Mouse (Mus musculus): Measurements from ENCODE around the gene Vps39. TPM values are rescaled to one million over a fixed set of nuclear protein-coding genes. Genes with fewer than 3 reads are reported as not detected.

The Vps39 gene
- polyA plus RNA-seq, 1 experiment from 2014 or later, result 30.5 TPM

DNA sequence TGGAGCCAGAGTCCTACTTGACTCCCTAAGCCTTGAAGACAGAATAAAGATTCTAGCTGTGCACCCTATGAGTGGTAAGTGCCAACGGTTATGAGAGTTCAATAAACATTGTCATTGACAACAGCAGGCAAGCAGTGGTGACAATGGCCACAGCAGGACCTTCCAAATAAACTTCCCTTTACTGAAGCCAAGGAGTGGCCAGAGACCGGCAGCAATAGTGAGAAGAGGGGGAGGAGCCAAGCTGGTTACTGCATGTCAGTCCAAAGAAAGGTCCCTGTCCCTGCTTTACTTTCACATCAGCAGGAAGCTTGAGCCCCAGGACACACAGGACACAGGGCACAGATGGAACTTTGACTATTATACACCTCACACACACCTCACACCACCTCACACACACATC, 56.8 kb downstream of the Vps39 start:
- POLR2A ChIA-PET, result no interaction called here
- DNase-seq (ENCODE audit: low read depth, low spot score), result no peak
- CTCF ChIA-PET, result interaction anchor here (2.0 kb wide), 1 partner anchor 16 kb away, joined by 6 read pairs; no protein-coding TSS in a partner anchor
- in situ Hi-C loops (cut with MboI; ENCODE audit: low pct_unique_long_range_greater_than_20kb), result no loop called here
- no peak for ATAC-seq
- peaks cover 9% of the 10 kb centered on the region for H3K27me3 ChIP-seq
- TF ChIP-seq CTCF (IDR thresholded peaks at IDR 0.05), result no peak

DNA sequence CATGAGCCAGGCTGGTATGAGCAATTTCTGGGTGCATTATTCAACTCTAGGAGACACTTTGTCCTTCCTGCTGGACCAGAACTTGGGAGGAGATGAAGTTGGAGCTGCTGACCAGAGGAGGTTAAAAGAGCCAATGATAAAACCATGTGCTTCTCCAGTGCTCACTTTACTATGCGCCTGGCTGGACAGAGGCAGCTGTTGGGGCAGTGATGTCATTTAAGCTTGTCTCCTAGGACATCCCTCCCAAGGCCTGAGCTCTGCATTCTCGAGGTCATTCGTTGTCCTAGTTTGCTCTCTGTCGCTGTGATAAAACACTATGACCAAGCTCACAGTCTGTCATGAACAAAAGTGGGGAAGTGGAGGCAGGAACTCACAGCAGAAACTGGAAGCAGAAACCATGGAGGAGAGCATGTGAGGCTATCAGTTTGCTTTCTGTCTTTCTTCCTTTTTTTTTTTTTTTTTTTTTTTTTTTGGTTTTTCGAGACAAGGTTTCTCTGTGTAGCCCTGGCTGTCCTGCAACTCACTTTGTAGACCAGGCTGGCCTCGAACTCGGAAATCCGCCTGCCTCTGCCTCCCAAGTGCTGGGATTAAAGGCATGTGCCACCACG, 61.4 kb downstream of the Vps39 start:
- TF ChIP-seq CTCF (IDR thresholded peaks at IDR 0.05), result no peak
- peaks cover 24% of the 10 kb centered on the region for H3K27me3 ChIP-seq
- ChIA-PET POLR2A (interaction anchor here (0.7 kb wide), 1 partner anchor 9 kb away, joined by 6 read pairs; no protein-coding TSS in a partner anchor), CTCF (interaction anchor here (0.8 kb wide), 1 partner anchor 12 kb away, joined by 3 read pairs; no protein-coding TSS in a partner anchor)
- in situ Hi-C loops (cut with MboI; ENCODE audit: low pct_unique_long_range_greater_than_20kb), result no loop called here
- ATAC-seq (no peak), DNase-seq (ENCODE audit: low read depth, low spot score) (no peak)

DNA sequence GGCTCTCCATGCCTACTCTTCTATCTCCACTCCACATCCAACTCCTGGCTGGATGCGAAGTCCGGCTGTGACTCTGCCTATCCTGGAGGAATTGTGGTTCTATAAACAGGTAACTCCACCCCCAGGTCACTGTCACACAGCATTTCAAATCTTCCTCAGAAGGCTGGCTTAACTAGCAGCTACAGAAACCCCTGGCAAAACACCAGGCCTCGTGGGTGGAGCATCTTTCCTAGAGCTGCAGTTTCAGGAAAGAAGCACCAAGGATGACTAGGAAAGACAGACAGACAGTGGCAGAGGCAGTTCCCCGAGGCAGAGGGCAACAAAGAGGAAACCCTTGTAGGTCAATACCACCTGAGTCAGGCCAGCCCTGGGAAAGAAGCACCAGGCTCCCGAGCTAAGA, 63.9 kb downstream of the Vps39 start, which contains the start of gene Pla2g4d:
Gene Pla2g4d (minus strand): TSS at position 203 of the 400 bp plus-strand sequence.
- H3K27me3 ChIP-seq, result peaks cover 20% of the 10 kb centered on the region
- ChIA-PET POLR2A (no interaction called here), CTCF (no interaction called here)
- no peak for DNase-seq (ENCODE audit: low read depth, low spot score)
- ATAC-seq, result no peak
- no peak for TF ChIP-seq CTCF (IDR thresholded peaks at IDR 0.05)
- in situ Hi-C loops (cut with MboI; ENCODE audit: low pct_unique_long_range_greater_than_20kb), result no loop called here

DNA sequence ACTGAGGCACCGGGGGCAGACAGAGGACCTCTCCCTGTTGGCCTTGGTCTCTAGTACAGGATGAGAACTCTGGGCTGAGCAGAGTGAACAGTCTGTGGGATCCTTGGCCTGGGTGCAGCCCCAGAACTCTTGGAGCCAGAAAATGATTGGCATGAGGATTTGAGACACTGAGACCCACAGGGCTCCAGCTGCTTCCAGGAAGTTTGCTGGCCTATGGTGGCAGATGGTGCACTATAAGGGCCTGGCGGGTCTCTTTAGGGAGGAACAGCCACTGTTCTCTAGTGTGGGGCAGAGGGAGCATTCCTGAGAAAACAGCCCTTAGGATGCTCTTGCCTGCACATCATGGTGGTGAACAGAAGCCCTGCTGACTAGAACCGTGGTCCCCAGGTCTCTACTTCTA, 64.5 kb downstream of the Vps39 start:
- ChIA-PET CTCF (no interaction called here), POLR2A (no interaction called here)
- peaks cover 15% of the 10 kb centered on the region for H3K27me3 ChIP-seq
- DNase-seq (ENCODE audit: low read depth, low spot score) (no peak), ATAC-seq (no peak)
- in situ Hi-C loops (cut with MboI; ENCODE audit: low pct_unique_long_range_greater_than_20kb), result no loop called here
- no peak for TF ChIP-seq CTCF (IDR thresholded peaks at IDR 0.05)

DNA sequence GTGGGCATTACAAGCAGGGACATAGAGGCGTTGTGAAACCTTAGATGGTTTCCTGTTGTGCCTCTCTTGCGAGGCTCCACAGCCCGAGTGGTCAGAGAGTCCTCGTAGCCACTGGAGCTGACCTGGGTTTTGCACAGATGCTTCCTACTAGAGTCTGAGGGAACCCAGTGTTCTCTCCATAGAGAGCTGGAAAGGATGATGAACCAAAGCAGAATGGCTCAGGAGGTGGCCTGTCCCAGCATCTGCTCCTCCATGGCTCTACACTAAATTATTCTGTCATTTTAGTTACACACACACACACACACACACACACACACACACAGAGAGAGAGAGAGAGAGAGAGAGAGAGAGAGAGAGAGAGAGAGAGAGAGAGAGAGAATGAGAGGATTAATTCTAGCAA, 67.3 kb downstream of the Vps39 start:
- TF ChIP-seq CTCF (IDR thresholded peaks at IDR 0.05), result no peak
- DNase-seq (ENCODE audit: low read depth, low spot score) (no peak), ATAC-seq (no peak)
- in situ Hi-C loops (cut with MboI; ENCODE audit: low pct_unique_long_range_greater_than_20kb), result no loop called here
- ChIA-PET CTCF (no interaction called here), POLR2A (no interaction called here)
- H3K27me3 ChIP-seq, result peaks cover 12% of the 10 kb centered on the region

DNA sequence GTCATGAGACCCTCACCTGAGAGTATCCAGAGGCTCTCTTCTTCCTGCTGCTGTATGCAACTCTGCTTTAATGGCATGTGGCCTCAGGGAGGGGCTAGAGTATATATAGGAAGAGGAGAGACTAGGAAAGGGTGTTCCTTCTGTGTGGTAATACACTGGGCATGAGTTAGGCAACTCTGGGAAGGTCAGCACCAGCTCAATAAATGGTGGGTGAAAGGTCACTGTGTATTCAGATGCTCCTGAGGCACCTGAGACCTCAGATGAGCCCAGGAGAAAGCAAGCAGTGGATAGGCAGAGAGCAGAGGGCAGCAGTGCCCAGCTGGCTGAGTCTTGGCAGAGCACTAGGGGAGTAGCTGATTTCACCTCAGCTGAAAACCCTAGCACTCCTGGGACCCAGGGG, 68.2 kb downstream of the Vps39 start:
- ChIA-PET CTCF (no interaction called here), POLR2A (no interaction called here)
- H3K27me3 ChIP-seq, result peaks cover 6% of the 10 kb centered on the region
- no peak for DNase-seq (ENCODE audit: low read depth, low spot score)
- ATAC-seq, result no peak
- in situ Hi-C loops (cut with MboI; ENCODE audit: low pct_unique_long_range_greater_than_20kb), result loop anchor here (5.0 kb wide), 2 partner anchors 107 to 202 kb away; no protein-coding TSS in a partner anchor
- no peak for TF ChIP-seq CTCF (IDR thresholded peaks at IDR 0.05)

DNA sequence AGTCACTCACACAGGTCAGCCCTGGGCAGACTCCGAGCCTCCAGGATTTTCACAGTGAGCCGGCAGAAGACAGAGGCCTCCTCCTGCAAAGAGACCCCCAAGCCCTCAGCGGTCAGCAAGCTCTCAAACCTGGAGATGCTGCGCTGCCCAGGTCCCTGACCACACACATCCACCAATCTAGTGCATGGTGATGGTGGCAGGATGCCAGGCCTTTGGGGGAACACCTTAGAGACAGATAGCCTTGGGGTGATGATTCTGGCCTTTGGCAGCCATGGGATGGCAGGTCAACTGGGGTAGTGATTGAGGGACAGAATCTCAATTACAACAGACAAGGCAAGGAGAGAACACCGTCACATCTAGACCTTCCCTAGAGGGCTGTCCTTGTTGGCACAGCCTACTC, 68.8 kb downstream of the Vps39 start:
- no peak for TF ChIP-seq CTCF (IDR thresholded peaks at IDR 0.05)
- DNase-seq (ENCODE audit: low read depth, low spot score) (no peak), ATAC-seq (no peak)
- H3K27me3 ChIP-seq, result peaks cover 6% of the 10 kb centered on the region
- ChIA-PET POLR2A (no interaction called here), CTCF (no interaction called here)
- in situ Hi-C loops (cut with MboI; ENCODE audit: low pct_unique_long_range_greater_than_20kb), result loop anchor here (5.0 kb wide), 2 partner anchors 107 to 202 kb away; no protein-coding TSS in a partner anchor

DNA sequence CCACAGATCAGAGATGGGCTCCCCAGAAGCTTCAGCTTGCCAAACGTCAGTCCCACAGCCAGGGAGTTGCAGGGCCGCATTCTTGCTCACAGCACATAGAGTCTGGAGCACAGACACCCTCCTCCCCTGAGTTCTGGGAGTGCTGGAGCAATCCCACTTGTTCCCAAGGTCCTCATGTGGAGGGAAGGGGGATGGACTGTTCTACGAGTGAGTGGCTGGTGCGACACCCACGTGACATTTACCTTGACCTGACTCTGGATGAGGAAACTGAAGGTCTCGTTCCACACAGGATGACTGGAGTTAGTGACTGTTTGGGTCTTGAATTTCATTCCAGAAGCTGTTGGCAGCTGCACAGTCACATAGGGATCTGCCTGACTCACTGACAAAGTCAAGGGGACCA, 69.4 kb downstream of the Vps39 start:
- H3K27me3 ChIP-seq, result peaks cover 11% of the 10 kb centered on the region
- DNase-seq (ENCODE audit: low read depth, low spot score) (no peak), ATAC-seq (no peak)
- ChIA-PET CTCF (no interaction called here), POLR2A (no interaction called here)
- in situ Hi-C loops (cut with MboI; ENCODE audit: low pct_unique_long_range_greater_than_20kb), result loop anchor here (5.0 kb wide), 2 partner anchors 106 to 201 kb away; no protein-coding TSS in a partner anchor
- TF ChIP-seq CTCF (IDR thresholded peaks at IDR 0.05), result no peak

DNA sequence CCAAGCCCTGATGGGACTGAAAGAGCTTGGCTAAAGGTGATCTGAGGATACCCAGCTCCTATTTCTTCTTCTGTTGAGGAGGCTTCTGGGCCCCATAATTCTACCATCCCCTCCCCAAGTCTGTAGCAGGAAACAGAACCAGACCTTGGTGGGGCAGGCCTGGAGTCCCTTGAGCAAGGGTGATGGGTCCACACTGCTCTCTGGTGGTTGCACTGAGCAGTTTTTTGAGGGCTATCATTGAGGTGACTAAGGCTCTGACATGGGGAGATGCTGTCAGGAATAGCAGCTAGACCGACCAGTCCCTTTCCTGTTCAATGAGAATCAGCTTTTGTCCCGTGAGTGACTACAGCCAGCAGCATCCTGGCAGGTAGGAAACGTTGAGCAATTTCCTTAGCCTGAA, 71.7 kb downstream of the Vps39 start:
- in situ Hi-C loops (cut with MboI; ENCODE audit: low pct_unique_long_range_greater_than_20kb), result loop anchor here (5.0 kb wide), 2 partner anchors 104 to 199 kb away; no protein-coding TSS in a partner anchor
- H3K27me3 ChIP-seq, result peaks cover 13% of the 10 kb centered on the region
- ChIA-PET CTCF (interaction anchor here (1.0 to 1.5 kb wide), 2 partner anchors 37 to 108 kb away, joined by 4 to 6 read pairs; partner anchors contain the start of gene Pla2g4e), POLR2A (no interaction called here)
- TF ChIP-seq CTCF (IDR thresholded peaks at IDR 0.05), result no peak
- no peak for ATAC-seq
- DNase-seq (ENCODE audit: low read depth, low spot score), result no peak

DNA sequence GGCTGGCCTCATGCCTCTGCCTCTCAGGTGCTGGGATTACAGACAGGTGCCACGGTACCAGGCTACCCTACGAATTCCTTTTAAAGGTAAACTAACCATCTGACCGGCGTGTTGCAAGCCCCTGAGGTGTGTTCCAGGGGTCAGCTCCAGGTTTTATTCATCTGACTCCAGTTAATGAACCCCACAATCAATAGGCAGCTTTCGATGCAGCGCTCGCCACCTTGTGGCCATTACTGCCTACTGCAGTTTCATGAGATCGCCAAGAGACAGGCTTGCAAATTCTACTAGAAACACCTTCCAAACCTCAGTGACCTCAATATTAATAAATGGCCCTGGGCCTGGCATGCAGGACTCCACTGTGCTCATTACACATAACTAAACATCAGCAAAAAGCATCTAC, 73.0 kb downstream of the Vps39 start:
- peak; percentile 90 for TF ChIP-seq CTCF (IDR thresholded peaks at IDR 0.05)
- ATAC-seq, result no peak
- ChIA-PET CTCF (interaction anchor here (0.8 to 1.6 kb wide), 3 partner anchors 15 to 52 kb away, joined by 3 to 6 read pairs (median 3); partner anchors contain the start of gene Pla2g4e), POLR2A (interaction anchor here (0.6 kb wide), 1 partner anchor 796 kb away, joined by 8 read pairs; no protein-coding TSS in a partner anchor)
- in situ Hi-C loops (cut with MboI; ENCODE audit: low pct_unique_long_range_greater_than_20kb), result loop anchor here (5.0 kb wide), 2 partner anchors 103 to 198 kb away; no protein-coding TSS in a partner anchor
- peaks cover 19% of the 10 kb centered on the region for H3K27me3 ChIP-seq
- DNase-seq (ENCODE audit: low read depth, low spot score), result peak; percentile 6

DNA sequence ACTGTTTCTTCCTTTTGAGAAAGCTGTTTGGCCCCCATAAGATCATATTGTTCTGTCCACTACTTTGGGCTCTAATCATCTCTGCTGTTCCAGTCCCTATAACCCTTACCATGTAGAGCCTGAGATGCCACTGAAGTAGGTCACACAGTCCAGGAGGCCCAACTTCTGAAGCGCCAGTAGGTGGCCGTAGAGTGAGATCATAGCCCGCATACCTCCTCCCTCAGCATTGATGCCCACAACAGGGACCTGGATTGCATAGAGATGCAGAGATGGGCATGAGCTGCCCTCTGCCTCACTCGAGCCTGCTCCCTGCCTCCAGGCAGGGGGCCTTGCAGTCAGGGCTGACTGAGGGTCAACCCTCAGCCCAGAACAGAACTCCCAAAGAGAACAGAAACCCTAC, 76.0 kb downstream of the Vps39 start:
- ATAC-seq, result no peak
- ChIA-PET CTCF (no interaction called here), POLR2A (no interaction called here)
- in situ Hi-C loops (cut with MboI; ENCODE audit: low pct_unique_long_range_greater_than_20kb), result no loop called here
- TF ChIP-seq CTCF (IDR thresholded peaks at IDR 0.05), result no peak
- H3K27me3 ChIP-seq, result peaks cover 22% of the 10 kb centered on the region
- DNase-seq (ENCODE audit: low read depth, low spot score), result no peak

All from Patski (cell line).